Mouse (Mus musculus) ovary, adult 18-20 months (tissue): ENCODE results near the gene Ppa2.

ENCODE experiments used
- DNase-seq: peaks from one replicate; pipeline ENCODE4 v3.0.0; 2022; ENCODE audit warnings: low spot score, mixed read lengths

The Ppa2 gene

DNA sequence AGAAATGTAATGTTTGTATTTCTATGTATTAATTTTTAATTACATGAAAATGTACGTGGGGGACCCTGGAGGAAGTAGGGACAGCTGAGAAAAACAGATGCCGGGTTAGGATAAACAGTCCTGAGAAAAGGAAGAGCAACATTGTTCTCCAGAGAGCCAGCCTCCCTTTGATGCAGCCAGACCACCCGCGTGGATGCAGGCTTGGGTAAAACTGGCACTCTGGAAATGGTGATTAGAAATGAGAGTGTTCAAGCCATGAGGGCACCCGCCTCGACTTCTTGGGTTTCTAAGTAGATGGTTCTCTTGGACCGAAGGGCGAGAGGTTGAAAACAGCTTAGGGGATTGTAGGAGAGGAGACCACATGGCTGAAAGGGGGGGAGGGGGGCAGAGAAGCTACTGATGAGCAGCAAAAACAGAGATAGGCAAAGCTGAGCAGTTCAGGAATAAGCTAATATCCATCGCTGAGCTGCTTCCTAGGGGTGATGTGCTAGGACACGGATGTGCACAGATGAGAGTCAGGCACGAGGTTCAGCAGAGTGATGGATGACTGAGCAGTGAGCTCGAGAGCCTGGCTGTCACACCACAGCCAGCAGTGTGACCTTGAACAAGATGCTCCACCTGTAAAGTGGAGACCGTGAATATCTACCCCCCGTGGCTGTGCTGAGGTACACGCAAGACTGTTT is 21.4 kb downstream of the Ppa2 start:
- no peak for DNase-seq

DNA sequence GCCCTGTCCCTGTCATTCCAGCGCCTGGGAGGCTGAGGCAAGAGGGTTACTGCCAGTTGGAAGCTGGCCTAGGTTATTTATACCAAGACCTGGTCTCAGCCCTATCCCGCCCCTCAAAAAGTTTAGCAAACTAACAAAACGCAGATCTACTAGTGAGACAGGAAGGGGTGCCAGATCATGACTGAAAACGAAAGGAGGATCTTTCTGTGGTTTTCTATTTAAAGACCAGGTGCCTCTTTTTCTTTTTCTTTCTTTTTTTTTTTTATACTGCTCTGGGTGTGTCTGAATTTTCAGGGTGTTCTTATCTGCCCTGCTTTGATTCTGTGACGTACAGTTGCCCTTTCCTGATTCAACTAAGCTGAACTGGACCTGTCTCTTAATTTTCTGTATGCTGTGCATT is 22.4 kb downstream of the Ppa2 start:
- DNase-seq = no peak

- no peak for DNase-seq
Measured at GRCm38 (mm10) chr3:133333267-133334170, 23.6 kb downstream of the Ppa2 start.

DNA sequence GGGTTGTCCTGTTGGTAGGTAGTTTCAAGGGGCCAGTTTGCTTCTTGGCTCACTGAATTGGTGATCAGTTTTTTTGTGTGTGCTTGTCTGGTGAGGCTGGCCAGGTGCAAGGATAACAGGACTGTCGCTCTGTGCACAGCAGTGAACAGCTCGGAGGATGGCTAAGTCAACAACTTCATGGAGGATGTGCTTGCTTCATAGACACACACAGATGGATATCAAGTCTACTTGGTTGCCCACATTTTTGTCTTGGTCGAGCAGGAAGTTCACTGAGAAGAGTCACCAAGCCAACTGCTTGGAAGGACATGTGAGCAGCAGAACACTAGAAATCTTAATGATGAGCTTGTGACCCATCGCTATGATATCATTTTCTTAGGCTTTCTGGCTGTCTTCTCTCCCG is 24.8 kb downstream of the Ppa2 start:
- DNase-seq = no peak

DNA sequence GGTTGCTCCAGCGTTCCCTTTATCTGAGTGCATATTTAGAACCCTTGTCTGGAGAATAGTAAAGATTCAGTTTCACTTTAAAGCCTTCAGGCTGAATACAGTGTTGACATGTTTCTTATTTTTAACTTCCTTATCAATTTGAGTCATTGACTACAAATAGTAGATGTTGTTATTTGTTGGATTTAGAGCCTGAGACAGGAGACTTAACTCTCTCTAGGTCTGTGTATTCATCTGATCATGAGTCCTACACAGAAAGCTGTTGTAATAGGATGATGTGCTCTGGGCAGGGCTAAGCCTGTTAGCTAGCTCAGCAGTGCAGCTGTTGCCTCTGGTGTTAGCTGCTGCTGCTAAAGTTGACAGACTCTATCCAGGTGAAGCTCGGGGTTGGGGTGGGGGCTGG is 25.3 kb downstream of the Ppa2 start:
- DNase-seq = no peak

- DNase-seq = no peak
Measured at GRCm38 (mm10) chr3:133336400-133336799, 26.5 kb downstream of the Ppa2 start.

GRCm38 (mm10) chr3:133338851-133339356 is 29.0 kb downstream of the Ppa2 start:
- no peak for DNase-seq

GRCm38 (mm10) chr3:133339411-133339823 is 29.5 kb downstream of the Ppa2 start:
- DNase-seq = no peak

GRCm38 (mm10) chr3:133341106-133341505 is 31.2 kb downstream of the Ppa2 start:
- DNase-seq = no peak

DNA sequence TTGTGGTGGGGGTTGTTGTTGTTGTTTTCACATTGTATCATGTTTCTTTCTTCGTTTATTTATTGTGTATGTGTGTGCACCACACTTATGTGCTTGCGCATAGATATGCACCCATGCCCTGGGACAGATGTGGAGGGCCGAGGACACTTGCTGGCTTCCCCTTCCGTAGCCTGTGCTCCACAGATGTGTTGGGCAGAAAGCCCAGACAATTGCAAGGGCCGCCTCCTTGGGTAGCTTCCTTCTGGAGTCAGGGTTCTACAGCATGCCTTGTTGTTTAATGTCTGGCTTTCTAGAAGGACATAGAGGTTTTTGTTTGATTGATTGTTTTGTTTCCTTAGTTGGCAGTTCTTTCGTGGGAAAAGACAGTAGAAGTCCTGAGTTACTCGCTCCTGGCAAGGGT is 37.6 kb downstream of the Ppa2 start:
- no peak for DNase-seq

DNA sequence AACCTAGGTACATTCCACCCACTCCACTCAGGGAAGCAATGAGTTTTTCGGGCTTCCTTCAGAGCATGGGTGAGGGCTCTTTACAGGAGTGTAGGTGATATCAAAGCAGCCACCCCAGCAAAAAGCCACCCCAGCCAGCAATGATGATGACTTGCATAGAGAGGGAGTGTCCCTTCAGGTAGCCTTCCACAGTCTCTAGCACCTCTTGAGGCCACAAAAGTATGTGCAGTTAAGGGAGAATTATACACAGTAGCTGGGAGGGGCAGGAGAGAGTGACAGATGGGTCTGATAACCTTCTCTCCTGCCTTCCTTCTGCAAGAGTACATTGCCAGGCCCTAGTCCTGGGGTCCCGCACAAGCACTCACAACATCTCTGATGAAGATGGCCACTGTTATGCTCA is 38.9 kb downstream of the Ppa2 start:
- DNase-seq = no peak

GRCm38 (mm10) chr3:133357426-133357974 is 47.6 kb downstream of the Ppa2 start:
- DNase-seq = no peak

DNA sequence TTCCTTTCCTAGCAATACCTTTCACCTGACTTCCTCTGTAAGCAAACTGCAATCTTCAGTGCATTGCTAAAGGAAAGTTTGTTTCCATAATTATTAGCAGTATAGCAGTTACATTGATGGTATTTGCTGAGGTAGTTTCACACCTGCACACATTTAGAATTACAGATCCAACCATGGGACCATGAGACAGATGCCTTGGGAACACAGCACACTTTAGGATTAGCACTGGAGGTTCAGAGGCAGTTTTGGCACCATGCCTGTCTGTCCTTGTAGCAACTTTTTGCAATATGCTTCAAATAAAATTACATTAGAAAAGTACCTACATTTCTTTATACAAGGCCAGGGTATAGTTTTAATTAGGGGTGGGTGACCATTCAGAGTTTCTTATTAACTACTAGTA is 48.1 kb downstream of the Ppa2 start:
- no peak for DNase-seq

- DNase-seq = no peak
Measured at GRCm38 (mm10) chr3:133361406-133361805, 51.5 kb downstream of the Ppa2 start.

DNA sequence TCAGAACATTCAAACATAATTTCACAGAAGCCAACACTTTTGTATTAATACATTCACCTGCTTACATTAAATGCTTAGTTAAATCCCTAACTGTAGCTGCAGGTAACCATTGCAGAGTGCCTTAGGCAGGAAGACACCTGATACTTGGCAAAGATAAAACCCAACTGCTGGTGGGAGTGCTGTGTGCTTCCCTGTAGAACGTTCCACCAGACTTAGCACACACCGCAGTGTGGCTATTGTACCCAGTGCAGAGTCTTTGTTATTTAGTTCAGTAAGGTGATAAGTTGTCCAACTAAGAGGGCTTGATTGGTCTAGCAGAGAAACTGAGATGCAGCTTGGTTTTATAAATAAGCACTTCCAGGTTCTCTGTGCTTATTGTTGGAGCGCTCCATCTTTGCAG is 54.2 kb downstream of the Ppa2 start:
- no peak for DNase-seq

GRCm38 (mm10) chr3:133366096-133366495 is 56.2 kb downstream of the Ppa2 start:
- no peak for DNase-seq

- no peak for DNase-seq
Measured at GRCm38 (mm10) chr3:133378174-133378573, 68.3 kb downstream of the Ppa2 start.

GRCm38 (mm10) chr3:133379997-133380396 is 70.1 kb downstream of the Ppa2 start:
- DNase-seq = no peak

- no peak for DNase-seq
Measured at GRCm38 (mm10) chr3:133381519-133381918, 71.6 kb downstream of the Ppa2 start.

- no peak for DNase-seq
Measured at GRCm38 (mm10) chr3:133382147-133382546, 72.2 kb downstream of the Ppa2 start.

- DNase-seq = no peak
Measured at GRCm38 (mm10) chr3:133384164-133384708, 74.3 kb downstream of the Ppa2 start.

DNA sequence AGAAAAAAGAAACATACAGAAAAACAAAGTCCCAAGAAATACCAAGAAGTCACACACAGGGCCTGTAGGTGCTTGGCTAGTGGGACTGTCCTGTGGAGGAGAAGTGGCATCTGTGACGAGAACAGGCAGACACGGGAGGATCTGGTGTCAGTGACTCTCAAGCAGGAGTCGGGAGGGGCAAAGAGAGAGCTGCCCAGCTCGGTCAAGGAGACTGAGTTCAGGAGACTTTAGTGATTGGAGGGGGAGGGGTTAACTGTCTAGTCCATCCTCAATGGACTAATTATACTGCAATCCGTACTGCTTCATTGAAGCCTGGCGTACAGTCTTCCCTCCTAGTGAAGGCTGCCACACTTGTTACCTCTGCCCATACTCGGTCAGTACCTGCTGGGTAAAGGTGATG is 77.4 kb downstream of the Ppa2 start:
- DNase-seq = no peak
